Mouse (Mus musculus): ENCODE measurements around the gene Foxi3.

GRCm38 (mm10) chr6:70965694-70966093 lies 9.4 kb downstream of the Foxi3 start:
- no peak for TF ChIP-seq GATA1 (IDR thresholded peaks at IDR 0.05; ENCODE audit: borderline replicate concordance, low read length)
- TF ChIP-seq FLI1 (IDR thresholded peaks at IDR 0.05; ENCODE audit: low read length): no peak
